Mouse (Mus musculus): ENCODE data around the gene Phyhipl.

GRCm38 (mm10) chr10:70516661-70517060 lies 139.1 kb downstream of the Phyhipl start:
- no peak for TF ChIP-seq CTCF (IDR thresholded peaks at IDR 0.05; ENCODE audit: insufficient read depth, low read depth, low read length)
- TF ChIP-seq POLR2A (IDR thresholded peaks at IDR 0.05; ENCODE audit: insufficient read depth, low read depth, low read length), result no peak
